Mouse (Mus musculus): ENCODE results near the gene Gm7879. TPM values are rescaled to one million over a fixed set of nuclear protein-coding genes. Genes with fewer than 3 reads are reported as not detected.

Gm7879 gene
- polyA plus RNA-seq, 1 experiment: 33.0 TPM

- Histone ChIP-seq H3ac (ENCODE audit: control insufficient read depth, insufficient read length, low read depth) (peak overlapping the region; percentile 61), H3K4me3 (ENCODE audit: insufficient read depth, poor library complexity, severe bottlenecking) (no peak overlapping the region), H3K27me3 (ENCODE audit: control insufficient read depth, insufficient read depth, insufficient read length) (no peaks in the 10 kb centered on the region), H3K79me2 (ENCODE audit: control insufficient read depth, insufficient read depth) (no peaks in the 10 kb centered on the region), H3K79me3 (ENCODE audit: low read depth) (no peaks in the 10 kb centered on the region), H3K36me3 (ENCODE audit: control insufficient read depth, insufficient read depth) (no peaks in the 10 kb centered on the region)
- TF ChIP-seq MYOG (IDR thresholded peaks at IDR 0.05; ENCODE audit: control insufficient read depth, extremely low read depth, insufficient read length) (no peak), FOSL1 (IDR thresholded peaks at IDR 0.05; ENCODE audit: insufficient read depth, low read length, poor library complexity, severe bottlenecking) (peak; percentile 15), MAX (IDR thresholded peaks at IDR 0.05) (peak; percentile 65)
Observed at GRCm38 (mm10) chr5:43948748-43949275, 35.9 kb downstream of the Gm7879 start.

- Histone ChIP-seq H3ac (ENCODE audit: control insufficient read depth, insufficient read length, low read depth) (no peak overlapping the region), H3K4me3 (ENCODE audit: insufficient read depth, poor library complexity, severe bottlenecking) (no peak overlapping the region)
- no peak for TF ChIP-seq FOSL1 (IDR thresholded peaks at IDR 0.05; ENCODE audit: insufficient read depth, low read length, poor library complexity, severe bottlenecking)
- no peak for TF ChIP-seq MYOD1 (IDR thresholded peaks at IDR 0.05; ENCODE audit: control insufficient read depth, insufficient read length, low read depth)
- TF ChIP-seq CTCF (IDR thresholded peaks at IDR 0.05; ENCODE audit: control insufficient read depth, insufficient read depth, insufficient read length): no peak
- no peak for TF ChIP-seq USF1 (IDR thresholded peaks at IDR 0.05; ENCODE audit: low read depth)
- no peak for TF ChIP-seq CEBPB (IDR thresholded peaks at IDR 0.05; ENCODE audit: low read depth)
- no peak for TF ChIP-seq MAX (IDR thresholded peaks at IDR 0.05)
- TF ChIP-seq MYOG (IDR thresholded peaks at IDR 0.05; ENCODE audit: control insufficient read depth, extremely low read depth, insufficient read length): no peak
Observed at GRCm38 (mm10) chr5:43953241-43953640, 40.3 kb downstream of the Gm7879 start.

GRCm38 (mm10) chr5:43959884-43960440, 47.0 kb downstream of the Gm7879 start:
- H3K79me2 ChIP-seq (ENCODE audit: control insufficient read depth, insufficient read depth): no peaks in the 10 kb centered on the region
- H3K4me3 ChIP-seq (ENCODE audit: insufficient read depth, poor library complexity, severe bottlenecking): no peak overlapping the region
- H3ac ChIP-seq (ENCODE audit: control insufficient read depth, insufficient read length, low read depth): no peak overlapping the region
- no peaks in the 10 kb centered on the region for H3K79me3 ChIP-seq (ENCODE audit: low read depth)
- H3K36me3 ChIP-seq (ENCODE audit: control insufficient read depth, insufficient read depth): no peaks in the 10 kb centered on the region
- no peaks in the 10 kb centered on the region for H3K27me3 ChIP-seq (ENCODE audit: control insufficient read depth, insufficient read depth, insufficient read length)
- no peak for TF ChIP-seq FOSL1 (IDR thresholded peaks at IDR 0.05; ENCODE audit: insufficient read depth, low read length, poor library complexity, severe bottlenecking)
- TF ChIP-seq CTCF (IDR thresholded peaks at IDR 0.05; ENCODE audit: control insufficient read depth, insufficient read depth, insufficient read length): no peak
- no peak for TF ChIP-seq MYOD1 (IDR thresholded peaks at IDR 0.05; ENCODE audit: control insufficient read depth, insufficient read length, low read depth)
- no peak for TF ChIP-seq MYOG (IDR thresholded peaks at IDR 0.05; ENCODE audit: control insufficient read depth, extremely low read depth, insufficient read length)
- TF ChIP-seq MAX (IDR thresholded peaks at IDR 0.05): no peak
- no peak for TF ChIP-seq USF1 (IDR thresholded peaks at IDR 0.05; ENCODE audit: low read depth)
- no peak for TF ChIP-seq CEBPB (IDR thresholded peaks at IDR 0.05; ENCODE audit: low read depth)

More at GRCm38 (mm10) chr5:43953241-43953640, 40.3 kb downstream of the Gm7879 start:
- H3K27me3 ChIP-seq (ENCODE audit: control insufficient read depth, insufficient read depth, insufficient read length): no peaks in the 10 kb centered on the region
- no peaks in the 10 kb centered on the region for H3K79me2 ChIP-seq (ENCODE audit: control insufficient read depth, insufficient read depth)
- no peaks in the 10 kb centered on the region for H3K36me3 ChIP-seq (ENCODE audit: control insufficient read depth, insufficient read depth)
- no peaks in the 10 kb centered on the region for H3K79me3 ChIP-seq (ENCODE audit: low read depth)

- Histone ChIP-seq H3K79me2 (ENCODE audit: control insufficient read depth, insufficient read depth) (no peaks in the 10 kb centered on the region), H3K79me3 (ENCODE audit: low read depth) (no peaks in the 10 kb centered on the region), H3K36me3 (ENCODE audit: control insufficient read depth, insufficient read depth) (no peaks in the 10 kb centered on the region), H3K27me3 (ENCODE audit: control insufficient read depth, insufficient read depth, insufficient read length) (no peaks in the 10 kb centered on the region), H3K4me3 (ENCODE audit: insufficient read depth, poor library complexity, severe bottlenecking) (no peak overlapping the region), H3ac (ENCODE audit: control insufficient read depth, insufficient read length, low read depth) (no peak overlapping the region)
- TF ChIP-seq CEBPB (IDR thresholded peaks at IDR 0.05; ENCODE audit: low read depth): no peak
- no peak for TF ChIP-seq FOSL1 (IDR thresholded peaks at IDR 0.05; ENCODE audit: insufficient read depth, low read length, poor library complexity, severe bottlenecking)
- no peak for TF ChIP-seq CTCF (IDR thresholded peaks at IDR 0.05; ENCODE audit: control insufficient read depth, insufficient read depth, insufficient read length)
- no peak for TF ChIP-seq MAX (IDR thresholded peaks at IDR 0.05)
- TF ChIP-seq MYOG (IDR thresholded peaks at IDR 0.05; ENCODE audit: control insufficient read depth, extremely low read depth, insufficient read length): no peak
- TF ChIP-seq USF1 (IDR thresholded peaks at IDR 0.05; ENCODE audit: low read depth): no peak
- TF ChIP-seq MYOD1 (IDR thresholded peaks at IDR 0.05; ENCODE audit: control insufficient read depth, insufficient read length, low read depth): no peak
Observed at GRCm38 (mm10) chr5:43961056-43961455, 48.1 kb downstream of the Gm7879 start.

Other genes with a start within 250 kb of the Gm7879 start
- not detected for gene Bst1, start 94.3 kb upstream of the Gm7879 start, polyA plus RNA-seq (2012; fragmentation: generic; extraction: Trizol)
- 10.5 TPM for gene Fbxl5, start 91.5 kb upstream of the Gm7879 start, polyA plus RNA-seq (2012; fragmentation: generic; extraction: Trizol)
- 0.18 TPM for gene Cd38, start 44.6 kb upstream of the Gm7879 start, polyA plus RNA-seq (2012; fragmentation: generic; extraction: Trizol)
- gene Fgfbp1, start 68.6 kb downstream of the Gm7879 start, polyA plus RNA-seq (2012; fragmentation: generic; extraction: Trizol): 0.08 TPM
- not detected for gene Prom1, start 188.9 kb downstream of the Gm7879 start, polyA plus RNA-seq (2012; fragmentation: generic; extraction: Trizol)

Measured in C2C12 (cell line).